Mouse (Mus musculus): ENCODE data around the gene Gse1.

- TF ChIP-seq POLR2A (IDR thresholded peaks at IDR 0.05; ENCODE audit: low read depth, low read length) (no peak), CTCF (conservative IDR thresholded peaks at IDR 0.05; ENCODE audit: insufficient read depth, insufficient read length, low read depth, low read length) (no peak)
These were observed 258.5 kb downstream of the Gse1 start for GRCm38 (mm10) chr8:120486477-120487376.

Measured in kidney, adult 2 months (tissue).